Mouse (Mus musculus): Measurements from ENCODE around the gene Tysnd1. TPM values are rescaled to one million over a fixed set of nuclear protein-coding genes. Genes with fewer than 3 reads are reported as not detected.

The Tysnd1 gene
- polyA plus RNA-seq, 1 experiment from 2014 or later: 22.8 TPM

DNA sequence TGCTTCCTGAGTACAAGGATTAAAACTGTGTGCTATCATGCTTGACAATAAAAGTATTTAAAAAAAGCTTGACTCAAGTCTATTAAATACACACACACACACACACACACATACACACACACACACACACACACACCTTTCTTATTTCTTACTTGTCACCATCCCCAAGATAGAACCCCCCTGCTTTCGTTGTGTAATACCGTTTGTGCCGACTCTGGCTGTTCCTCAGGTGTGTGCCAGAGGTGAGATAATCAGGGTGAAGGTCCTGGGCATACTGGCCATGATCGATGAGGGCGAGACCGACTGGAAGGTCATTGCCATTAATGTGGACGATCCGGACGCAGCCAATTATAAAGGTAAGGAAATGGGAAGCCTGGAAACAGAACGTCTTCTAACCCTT, 30.2 kb upstream of the Tysnd1 start:
- Histone ChIP-seq H3K4me1 (ENCODE audit: insufficient read depth) (no peaks in the 10 kb centered on the region), H3K36me3 (replicated peaks; ENCODE audit: insufficient read depth, low read length) (peaks cover 30% of the 10 kb centered on the region), H3K4me2 (ENCODE audit: low read depth, low read length) (no peak overlapping the region), H3K9ac (replicated peaks) (no peak overlapping the region), H3K4me3 (ENCODE audit: low read depth, low read length) (no peak overlapping the region), H3K27ac (ENCODE audit: low read depth) (no peak overlapping the region), H3K27me3 (ENCODE audit: insufficient read depth, low read length) (no peaks in the 10 kb centered on the region), H3K9me3 (ENCODE audit: low read length) (no peaks in the 10 kb centered on the region)
- WGBS (ENCODE audit: insufficient replicate concordance): 83% methylated on average over 10 of the region's 10 CpGs
- ATAC-seq (no peak), DNase-seq (no peak)
- TF ChIP-seq CTCF (IDR thresholded peaks at IDR 0.05; ENCODE audit: low read depth) (no peak), EP300 (IDR thresholded peaks at IDR 0.05; ENCODE audit: low read depth) (no peak)

DNA sequence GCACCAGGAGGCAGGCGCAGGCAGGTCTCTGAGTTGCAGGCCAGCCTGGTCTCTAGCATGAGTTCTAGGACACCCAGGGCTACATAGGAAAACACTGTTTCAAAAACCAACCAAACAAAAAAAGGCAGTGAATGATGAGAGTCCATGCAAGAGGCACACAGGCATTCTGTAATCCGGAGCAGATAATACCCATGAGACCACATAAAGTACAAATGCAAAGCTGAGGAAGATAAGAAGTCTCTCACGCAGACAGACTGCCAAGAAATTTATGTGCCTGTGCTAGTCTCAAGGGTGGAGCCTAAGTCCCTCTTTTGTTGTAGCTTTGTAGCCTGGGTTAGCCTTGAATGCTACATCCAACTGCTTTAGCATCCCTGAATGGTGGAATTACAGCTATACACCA, 29.7 kb upstream of the Tysnd1 start:
- Histone ChIP-seq H3K9me3 (ENCODE audit: low read length) (no peaks in the 10 kb centered on the region), H3K36me3 (replicated peaks; ENCODE audit: insufficient read depth, low read length) (peaks cover 35% of the 10 kb centered on the region), H3K4me2 (ENCODE audit: low read depth, low read length) (no peak overlapping the region), H3K27ac (ENCODE audit: low read depth) (no peak overlapping the region), H3K9ac (replicated peaks) (no peak overlapping the region), H3K4me1 (ENCODE audit: insufficient read depth) (no peaks in the 10 kb centered on the region), H3K27me3 (ENCODE audit: insufficient read depth, low read length) (no peaks in the 10 kb centered on the region), H3K4me3 (ENCODE audit: low read depth, low read length) (no peak overlapping the region)
- DNase-seq (no peak), ATAC-seq (no peak)
- 62% methylated on average over 3 of the region's 3 CpGs for WGBS (ENCODE audit: insufficient replicate concordance)
- TF ChIP-seq CTCF (IDR thresholded peaks at IDR 0.05; ENCODE audit: low read depth) (no peak), EP300 (IDR thresholded peaks at IDR 0.05; ENCODE audit: low read depth) (no peak)

DNA sequence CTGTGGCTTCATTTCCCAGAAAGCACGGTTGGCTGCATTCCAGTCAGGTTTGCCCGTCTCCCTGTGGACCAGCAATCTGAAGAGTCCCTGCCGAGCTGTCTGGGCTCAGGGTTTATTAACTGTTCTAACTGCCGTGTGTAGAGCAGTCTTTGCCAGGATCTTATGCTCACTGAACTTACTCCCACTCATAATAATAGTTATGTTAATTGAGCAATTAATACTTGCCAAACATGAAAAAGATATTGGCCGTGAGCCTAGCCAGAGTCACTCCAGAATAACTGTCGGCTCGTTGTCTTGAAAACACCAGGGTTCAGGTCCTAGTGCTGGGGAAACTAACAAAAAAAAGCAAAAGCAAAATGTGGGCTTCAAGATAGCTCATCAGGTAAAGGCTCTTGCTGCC, 26.0 kb upstream of the Tysnd1 start:
- no peak for DNase-seq
- H3K36me3 ChIP-seq (replicated peaks; ENCODE audit: insufficient read depth, low read length): peaks cover 36% of the 10 kb centered on the region
- no peak overlapping the region for H3K4me2 ChIP-seq (ENCODE audit: low read depth, low read length)
- no peaks in the 10 kb centered on the region for H3K9me3 ChIP-seq (ENCODE audit: low read length)
- H3K27ac ChIP-seq (ENCODE audit: low read depth): no peak overlapping the region
- 85% methylated on average over 7 of the region's 7 CpGs for WGBS (ENCODE audit: insufficient replicate concordance)
- H3K4me3 ChIP-seq (ENCODE audit: low read depth, low read length): no peak overlapping the region
- ATAC-seq: no peak
- no peaks in the 10 kb centered on the region for H3K4me1 ChIP-seq (ENCODE audit: insufficient read depth)
- H3K9ac ChIP-seq (replicated peaks): no peak overlapping the region
- TF ChIP-seq EP300 (IDR thresholded peaks at IDR 0.05; ENCODE audit: low read depth): no peak
- TF ChIP-seq CTCF (IDR thresholded peaks at IDR 0.05; ENCODE audit: low read depth): no peak
- no peaks in the 10 kb centered on the region for H3K27me3 ChIP-seq (ENCODE audit: insufficient read depth, low read length)

DNA sequence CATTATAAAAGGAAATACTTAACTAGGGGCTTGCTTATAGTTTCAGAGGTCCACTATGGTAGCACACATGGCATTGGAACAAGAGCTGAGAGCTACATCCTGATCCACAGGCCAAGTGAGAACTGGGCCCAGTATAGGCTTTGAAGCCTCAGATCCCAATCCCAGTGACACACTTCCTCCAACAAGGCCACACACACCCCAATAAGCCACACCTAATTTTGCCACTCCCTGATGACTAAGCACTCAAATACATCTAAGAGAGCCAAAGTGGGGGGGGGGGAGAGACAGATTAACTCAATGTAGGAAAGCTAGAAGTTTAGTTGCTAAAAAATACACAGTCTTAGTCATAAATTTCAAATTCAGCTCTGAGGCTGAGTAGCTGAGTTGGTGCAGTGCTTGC, 25.4 kb upstream of the Tysnd1 start:
- Histone ChIP-seq H3K27me3 (ENCODE audit: insufficient read depth, low read length) (no peaks in the 10 kb centered on the region), H3K36me3 (replicated peaks; ENCODE audit: insufficient read depth, low read length) (peaks cover 34% of the 10 kb centered on the region), H3K9ac (replicated peaks) (no peak overlapping the region), H3K4me1 (ENCODE audit: insufficient read depth) (no peaks in the 10 kb centered on the region), H3K4me3 (ENCODE audit: low read depth, low read length) (no peak overlapping the region), H3K4me2 (ENCODE audit: low read depth, low read length) (no peak overlapping the region), H3K27ac (ENCODE audit: low read depth) (no peak overlapping the region; the same call in 1 of the 2 replicates), H3K9me3 (ENCODE audit: low read length) (no peaks in the 10 kb centered on the region)
- no peak for TF ChIP-seq EP300 (IDR thresholded peaks at IDR 0.05; ENCODE audit: low read depth)
- no peak for TF ChIP-seq CTCF (IDR thresholded peaks at IDR 0.05; ENCODE audit: low read depth)
- DNase-seq (no peak), ATAC-seq (peak; percentile 63)

DNA sequence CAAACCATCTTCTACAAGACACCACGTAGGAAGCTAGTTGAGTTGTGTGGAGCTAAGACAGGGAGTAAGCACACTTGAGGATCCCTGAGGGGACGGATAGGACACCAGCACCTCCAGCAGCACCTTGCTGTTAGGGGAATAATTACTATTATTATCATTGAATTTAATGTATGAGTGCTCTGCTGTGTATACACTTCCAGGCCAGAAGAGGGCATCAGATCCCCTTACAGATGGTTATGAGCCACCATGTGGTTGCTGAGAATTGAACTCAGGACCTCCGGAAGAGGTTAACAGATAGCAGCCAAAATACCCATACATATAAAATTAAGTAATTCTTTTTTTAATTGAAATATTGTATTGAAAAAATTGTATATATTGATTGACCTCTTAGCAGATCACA, 24.6 kb upstream of the Tysnd1 start:
- no peak overlapping the region for H3K4me3 ChIP-seq (ENCODE audit: low read depth, low read length)
- no peak overlapping the region for H3K27ac ChIP-seq (ENCODE audit: low read depth)
- peaks cover 38% of the 10 kb centered on the region for H3K36me3 ChIP-seq (replicated peaks; ENCODE audit: insufficient read depth, low read length)
- TF ChIP-seq EP300 (IDR thresholded peaks at IDR 0.05; ENCODE audit: low read depth) (no peak), CTCF (IDR thresholded peaks at IDR 0.05; ENCODE audit: low read depth) (peak; percentile 43)
- no peak overlapping the region for H3K4me2 ChIP-seq (ENCODE audit: low read depth, low read length)
- DNase-seq (no peak), ATAC-seq (no peak)
- no peaks in the 10 kb centered on the region for H3K27me3 ChIP-seq (ENCODE audit: insufficient read depth, low read length)
- H3K9ac ChIP-seq (replicated peaks): no peak overlapping the region
- WGBS (ENCODE audit: insufficient replicate concordance): 88% methylated on average over 3 of the region's 3 CpGs
- H3K9me3 ChIP-seq (ENCODE audit: low read length): no peaks in the 10 kb centered on the region
- H3K4me1 ChIP-seq (ENCODE audit: insufficient read depth): no peaks in the 10 kb centered on the region

DNA sequence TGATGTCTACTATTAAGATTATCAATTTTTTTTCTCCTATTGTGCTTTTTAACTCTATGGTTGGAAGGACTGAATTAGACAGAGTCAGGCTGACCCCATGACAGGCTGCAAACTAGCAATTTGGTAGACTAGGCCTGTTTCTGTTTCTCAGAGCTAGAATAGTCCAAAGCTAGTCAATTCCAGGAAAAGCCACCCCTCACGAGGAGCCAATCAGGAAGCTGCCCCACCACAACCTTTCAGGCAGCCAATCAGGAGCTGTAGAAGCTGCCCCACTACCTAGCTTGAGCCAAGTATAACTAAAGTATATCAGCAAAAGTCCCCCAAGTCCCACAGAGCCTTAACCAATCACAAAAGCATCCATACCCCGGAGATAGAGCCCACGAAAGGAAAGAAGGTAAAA, 19.4 kb upstream of the Tysnd1 start:
- H3K4me2 ChIP-seq (ENCODE audit: low read depth, low read length): peak overlapping the region; percentile 13; the same call in 1 of the 2 replicates
- H3K4me1 ChIP-seq (ENCODE audit: insufficient read depth): 0 out of 2 replicates have a peak, but pooled peaks cover 11% of the 10 kb centered on the region
- no peak overlapping the region for H3K9ac ChIP-seq (replicated peaks)
- peaks cover 16% of the 10 kb centered on the region for H3K36me3 ChIP-seq (replicated peaks; ENCODE audit: insufficient read depth, low read length)
- no peak overlapping the region for H3K4me3 ChIP-seq (ENCODE audit: low read depth, low read length)
- H3K9me3 ChIP-seq (ENCODE audit: low read length): no peaks in the 10 kb centered on the region
- TF ChIP-seq EP300 (IDR thresholded peaks at IDR 0.05; ENCODE audit: low read depth) (no peak), CTCF (IDR thresholded peaks at IDR 0.05; ENCODE audit: low read depth) (no peak)
- 31% methylated on average over 3 of the region's 3 CpGs for WGBS (ENCODE audit: insufficient replicate concordance)
- peak; percentile 9; the same call in 1 of the 2 replicates for ATAC-seq
- H3K27ac ChIP-seq (ENCODE audit: low read depth): peak overlapping the region; percentile 7
- no peak for DNase-seq
- H3K27me3 ChIP-seq (ENCODE audit: insufficient read depth, low read length): no peaks in the 10 kb centered on the region

DNA sequence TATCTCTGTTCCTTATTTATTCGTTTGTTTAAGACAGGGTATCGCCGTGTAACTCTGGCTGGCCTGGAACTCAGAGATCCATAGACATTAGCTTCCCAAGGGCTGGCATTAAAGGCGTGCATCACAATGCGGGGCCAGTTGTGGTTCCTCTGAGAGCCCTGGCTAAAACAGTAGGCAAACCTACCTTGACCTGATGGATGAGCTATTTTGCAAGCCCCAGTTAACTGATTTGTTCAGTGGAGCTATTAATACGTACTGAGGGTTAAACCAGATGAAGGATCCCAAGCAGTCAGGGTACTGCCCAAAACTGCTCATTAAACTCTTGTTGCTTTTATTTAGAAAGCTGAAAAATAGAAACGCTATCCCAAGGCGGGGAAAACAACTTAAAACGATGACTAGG, 15.8 kb upstream of the Tysnd1 start:
- TF ChIP-seq CTCF (IDR thresholded peaks at IDR 0.05; ENCODE audit: low read depth) (no peak), EP300 (IDR thresholded peaks at IDR 0.05; ENCODE audit: low read depth) (no peak)
- H3K4me3 ChIP-seq (ENCODE audit: low read depth, low read length): peak overlapping the region; percentile 92
- ATAC-seq: peak; percentile 18
- H3K27ac ChIP-seq (ENCODE audit: low read depth): peak overlapping the region; percentile 91
- 34% methylated on average over 9 of the region's 9 CpGs for WGBS (ENCODE audit: insufficient replicate concordance)
- H3K4me1 ChIP-seq (ENCODE audit: insufficient read depth): peaks cover 26% of the 10 kb centered on the region
- no peaks in the 10 kb centered on the region for H3K9me3 ChIP-seq (ENCODE audit: low read length)
- H3K4me2 ChIP-seq (ENCODE audit: low read depth, low read length): peak overlapping the region; percentile 78
- no peaks in the 10 kb centered on the region for H3K27me3 ChIP-seq (ENCODE audit: insufficient read depth, low read length)
- H3K9ac ChIP-seq (replicated peaks): peak overlapping the region; percentile 91
- no peak for DNase-seq
- H3K36me3 ChIP-seq (replicated peaks; ENCODE audit: insufficient read depth, low read length): peaks cover 9% of the 10 kb centered on the region

Measured in liver, postnatal 0 days (tissue).